Mouse (Mus musculus): ENCODE measurements around the gene Col9a3.

DNA sequence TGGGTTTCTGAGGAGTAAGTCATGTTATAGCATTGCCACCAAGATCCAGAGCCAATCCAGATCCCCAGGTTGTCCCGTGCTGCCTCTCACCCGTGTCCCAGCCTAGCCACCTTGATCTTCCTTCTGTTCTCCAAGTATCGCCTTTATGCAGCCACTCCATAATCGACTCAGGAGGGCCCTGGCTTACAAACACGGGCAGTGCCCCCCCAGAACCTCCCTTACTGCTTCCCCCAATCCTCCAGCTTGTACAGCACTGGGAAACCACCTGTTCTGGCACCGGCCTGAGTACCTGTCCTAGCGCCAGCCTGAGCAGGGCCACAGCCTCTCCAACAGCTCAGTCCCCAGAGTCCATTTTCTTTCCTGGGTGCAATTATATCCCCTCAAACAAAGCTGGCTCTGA is 57.1 kb downstream of the Col9a3 start:
- TF ChIP-seq POLR2A (IDR thresholded peaks at IDR 0.05; ENCODE audit: borderline replicate concordance, extremely low read depth, low read depth, low read length) (no peak), CTCF (IDR thresholded peaks at IDR 0.05; ENCODE audit: insufficient read depth, low read length) (no peak)
